Mouse (Mus musculus): ENCODE measurements around the gene RPS10-NUDT3. TPM values are rescaled to one million over a fixed set of nuclear protein-coding genes. Genes with fewer than 3 reads are reported as not detected.

Gene RPS10-NUDT3
- total RNA-seq, 1 experiment: not detected

DNA sequence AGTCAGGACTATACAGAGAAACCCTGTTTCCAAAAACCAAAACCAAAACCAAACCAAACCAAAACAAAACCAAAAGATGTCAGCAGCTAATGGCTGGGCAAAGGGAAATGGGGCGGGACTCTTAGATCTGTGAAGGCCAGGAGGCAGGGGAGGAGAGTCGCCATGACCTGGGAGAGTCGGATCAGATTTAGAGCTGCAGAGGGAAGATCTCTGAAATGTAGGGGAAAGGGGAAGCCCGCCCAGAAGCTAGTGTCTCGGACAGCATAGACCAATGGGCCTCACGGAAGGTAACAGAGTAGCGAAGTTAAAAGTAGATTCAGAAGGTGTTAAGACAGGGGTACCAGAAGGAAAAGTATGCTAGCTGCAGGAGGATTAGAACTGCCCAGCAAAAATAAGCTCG is 63.7 kb downstream of the RPS10-NUDT3 start:
- H3K9ac ChIP-seq (ENCODE audit: insufficient read depth, low read depth, low read length, poor library complexity, severe bottlenecking): no peak overlapping the region
- in situ Hi-C loops (cut with MboI; ENCODE audit: low sequenced_read_pairs in 2 of 2, unreplicated experiment in 2 of 2): no loop called here

DNA sequence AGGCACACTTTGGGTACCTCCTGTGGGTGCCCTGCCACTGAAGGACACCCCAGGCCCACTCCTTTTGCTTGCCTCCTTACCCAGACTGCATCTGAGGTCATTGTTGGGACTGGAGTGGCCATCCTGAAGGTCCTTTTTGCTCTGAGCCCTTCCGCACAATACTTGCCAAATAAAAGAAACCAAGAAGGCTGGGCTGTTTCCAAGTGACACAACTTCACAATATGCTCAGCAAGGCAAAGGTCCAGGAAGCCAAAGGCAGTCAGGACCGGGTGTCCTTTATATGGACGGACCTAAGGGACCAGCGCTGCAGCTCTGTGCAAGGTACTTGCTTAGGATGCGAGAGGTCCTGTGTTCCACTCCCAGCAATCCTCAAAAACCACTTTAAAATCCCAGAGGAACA is 66.8 kb downstream of the RPS10-NUDT3 start:
- in situ Hi-C loops (cut with MboI; ENCODE audit: low sequenced_read_pairs in 2 of 2, unreplicated experiment in 2 of 2): no loop called here
- H3K36me3 ChIP-seq (ENCODE audit: control insufficient read depth, insufficient read depth, low read length, poor library complexity, severe bottlenecking): peaks cover 4% of the 10 kb centered on the region
- no peak overlapping the region for H3K27ac ChIP-seq (ENCODE audit: insufficient read depth, low read depth, low read length, poor library complexity, severe bottlenecking)
- no peak overlapping the region for H3K9ac ChIP-seq (ENCODE audit: insufficient read depth, low read depth, low read length, poor library complexity, severe bottlenecking)
- H3K4me1 ChIP-seq (ENCODE audit: control insufficient read depth in 2 of 2, insufficient read depth in 2 of 2, low read length in 2 of 2, poor library complexity in 1 of 2): peaks cover 3 to 6% of the 10 kb centered on the region in 2 experiments; a peak in 3 of 4 replicates
- no peaks in the 10 kb centered on the region for H3K9me3 ChIP-seq (ENCODE audit: control insufficient read depth, insufficient read depth, low read depth, low read length)
- H3K4me3 ChIP-seq (ENCODE audit: insufficient read depth in 1 of 2, low read depth in 1 of 2, low read length in 2 of 2, poor library complexity in 1 of 2, severe bottlenecking in 1 of 2): no peak overlapping the region
- TF ChIP-seq HCFC1 (IDR thresholded peaks at IDR 0.05; ENCODE audit: borderline replicate concordance, insufficient read depth, low read length) (no peak), ZC3H11A (IDR thresholded peaks at IDR 0.05; ENCODE audit: borderline replicate concordance, low read depth, low read length) (no peak), MAFK (IDR thresholded peaks at IDR 0.05; ENCODE audit: insufficient read depth, low read depth, low read length) (no peak), ZNF384 (IDR thresholded peaks at IDR 0.05; ENCODE audit: low read depth, low read length) (no peak), CHD2 (IDR thresholded peaks at IDR 0.05; ENCODE audit: low read depth, low read length) (no peak)
- DNase-seq (ENCODE audit: low read depth, low spot score): no peak

More for the DNA sequence above, 63.7 kb downstream of the RPS10-NUDT3 start:
- DNase-seq (ENCODE audit: low read depth, low spot score): no peak
- Histone ChIP-seq H3K27ac (ENCODE audit: insufficient read depth, low read depth, low read length, poor library complexity, severe bottlenecking) (no peak overlapping the region), H3K9me3 (ENCODE audit: control insufficient read depth, insufficient read depth, low read depth, low read length) (no peaks in the 10 kb centered on the region), H3K4me1 (ENCODE audit: control insufficient read depth in 2 of 2, insufficient read depth in 2 of 2, low read length in 2 of 2, poor library complexity in 1 of 2) (peaks cover 0 to 2% of the 10 kb centered on the region in 2 experiments; a peak in 1 of 4 replicates), H3K36me3 (ENCODE audit: control insufficient read depth, insufficient read depth, low read length, poor library complexity, severe bottlenecking) (0 out of 2 replicates have a peak, but pooled peaks cover 4% of the 10 kb centered on the region), H3K4me3 (ENCODE audit: insufficient read depth in 1 of 2, low read depth in 1 of 2, low read length in 2 of 2, poor library complexity in 1 of 2, severe bottlenecking in 1 of 2) (no peak overlapping the region)
- TF ChIP-seq MAFK (IDR thresholded peaks at IDR 0.05; ENCODE audit: insufficient read depth, low read depth, low read length): no peak
- TF ChIP-seq ZNF384 (IDR thresholded peaks at IDR 0.05; ENCODE audit: low read depth, low read length): no peak
- no peak for TF ChIP-seq HCFC1 (IDR thresholded peaks at IDR 0.05; ENCODE audit: borderline replicate concordance, insufficient read depth, low read length)
- TF ChIP-seq CHD2 (IDR thresholded peaks at IDR 0.05; ENCODE audit: low read depth, low read length): no peak

DNA sequence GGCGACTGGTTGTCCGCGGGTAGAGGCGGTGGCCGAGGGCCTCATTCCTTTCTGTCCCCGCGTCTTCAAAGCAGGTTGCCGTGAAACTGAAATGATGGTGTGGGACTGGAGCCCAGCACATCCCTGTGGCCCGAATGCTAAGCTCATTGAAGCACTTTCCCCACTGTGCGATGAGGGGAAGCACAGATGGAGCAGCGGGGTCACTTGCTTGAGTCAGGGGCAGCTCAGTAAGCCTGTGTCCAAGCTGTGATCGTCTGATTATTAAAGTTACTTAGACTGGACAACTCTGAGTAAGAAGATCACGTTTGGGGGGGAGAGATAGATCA is 69.1 kb downstream of the RPS10-NUDT3 start:
- Histone ChIP-seq H3K4me1 (ENCODE audit: control insufficient read depth in 2 of 2, insufficient read depth in 2 of 2, low read length in 2 of 2, poor library complexity in 1 of 2) (peaks cover 7 to 10% of the 10 kb centered on the region in 2 experiments; a peak in 3 of 4 replicates), H3K36me3 (ENCODE audit: control insufficient read depth, insufficient read depth, low read length, poor library complexity, severe bottlenecking) (peaks cover 15% of the 10 kb centered on the region), H3K27ac (ENCODE audit: insufficient read depth, low read depth, low read length, poor library complexity, severe bottlenecking) (no peak overlapping the region; the same call in 1 of the 2 replicates), H3K9me3 (ENCODE audit: control insufficient read depth, insufficient read depth, low read depth, low read length) (no peaks in the 10 kb centered on the region), H3K4me3 (ENCODE audit: insufficient read depth in 1 of 2, low read depth in 1 of 2, low read length in 2 of 2, poor library complexity in 1 of 2, severe bottlenecking in 1 of 2) (peak overlapping the region; percentile 45 to 63), H3K9ac (ENCODE audit: insufficient read depth, low read depth, low read length, poor library complexity, severe bottlenecking) (peak overlapping the region; percentile 63)
- no peak for DNase-seq (ENCODE audit: low read depth, low spot score)
- TF ChIP-seq CHD2 (IDR thresholded peaks at IDR 0.05; ENCODE audit: low read depth, low read length) (no peak), HCFC1 (IDR thresholded peaks at IDR 0.05; ENCODE audit: borderline replicate concordance, insufficient read depth, low read length) (no peak), MAFK (IDR thresholded peaks at IDR 0.05; ENCODE audit: insufficient read depth, low read depth, low read length) (no peak), ZC3H11A (IDR thresholded peaks at IDR 0.05; ENCODE audit: borderline replicate concordance, low read depth, low read length) (no peak), ZNF384 (IDR thresholded peaks at IDR 0.05; ENCODE audit: low read depth, low read length) (no peak)
- in situ Hi-C loops (cut with MboI; ENCODE audit: low sequenced_read_pairs in 2 of 2, unreplicated experiment in 2 of 2): no loop called here

DNA sequence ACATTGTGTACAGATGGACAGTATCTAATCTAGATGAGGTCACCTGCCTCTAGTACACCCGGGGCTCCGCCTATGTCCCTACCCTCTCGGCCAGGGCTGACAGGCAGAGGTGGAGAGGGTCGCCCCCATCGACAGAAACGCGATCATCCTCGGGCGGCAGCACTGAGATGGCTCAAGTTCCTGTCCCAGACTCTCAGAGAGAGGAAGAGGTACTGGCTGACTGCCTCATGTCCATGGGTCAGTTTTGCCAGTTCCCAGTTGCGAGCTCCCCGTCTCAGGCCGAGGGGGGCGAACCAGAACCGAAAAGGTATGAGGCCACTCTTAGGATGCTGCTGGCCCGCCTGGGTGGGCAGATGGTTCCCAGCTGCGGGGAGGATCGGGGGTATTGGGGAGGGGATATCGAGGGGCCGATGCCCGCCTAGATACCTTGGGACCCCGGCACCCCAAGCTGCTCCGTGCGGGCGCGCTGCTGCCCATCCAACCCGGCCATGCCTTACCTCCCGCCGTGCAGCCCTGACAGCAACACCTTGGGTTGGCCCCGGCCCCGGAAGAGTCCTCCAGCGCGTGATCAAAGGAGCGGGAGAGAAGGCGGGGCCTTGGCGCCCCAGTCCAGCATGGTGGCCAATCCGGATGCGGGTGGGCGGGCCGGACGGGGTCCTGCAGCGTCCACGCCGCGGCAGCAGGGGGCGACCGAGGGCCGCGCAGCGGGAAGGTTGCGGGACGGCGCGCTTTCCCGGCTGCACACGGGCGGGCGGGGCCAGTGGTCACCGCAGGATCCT is 69.7 kb downstream of the RPS10-NUDT3 start, which contains the start of gene AI413582:
TSS of gene AI413582 (minus strand) at position 594 of the 779 bp plus-strand sequence.
- Histone ChIP-seq H3K36me3 (ENCODE audit: control insufficient read depth, insufficient read depth, low read length, poor library complexity, severe bottlenecking) (peaks cover 21% of the 10 kb centered on the region), H3K27ac (ENCODE audit: insufficient read depth, low read depth, low read length, poor library complexity, severe bottlenecking) (peak within 1 kb of the TSS; percentile 6; the same call in 1 of the 2 replicates), H3K4me3 (ENCODE audit: insufficient read depth in 1 of 2, low read depth in 1 of 2, low read length in 2 of 2, poor library complexity in 1 of 2, severe bottlenecking in 1 of 2) (peak within 1 kb of the TSS; percentile 69), H3K9me3 (ENCODE audit: control insufficient read depth, insufficient read depth, low read depth, low read length) (no peaks in the 10 kb centered on the region), H3K9ac (ENCODE audit: insufficient read depth, low read depth, low read length, poor library complexity, severe bottlenecking) (peak within 1 kb of the TSS; percentile 63), H3K4me1 (ENCODE audit: control insufficient read depth in 2 of 2, insufficient read depth in 2 of 2, low read length in 2 of 2, poor library complexity in 1 of 2) (peaks cover 7 to 10% of the 10 kb centered on the region in 2 experiments; a peak in 3 of 4 replicates)
- TF ChIP-seq ZNF384 (IDR thresholded peaks at IDR 0.05; ENCODE audit: low read depth, low read length): no peak
- TF ChIP-seq HCFC1 (IDR thresholded peaks at IDR 0.05; ENCODE audit: borderline replicate concordance, insufficient read depth, low read length): no peak
- no peak for TF ChIP-seq ZC3H11A (IDR thresholded peaks at IDR 0.05; ENCODE audit: borderline replicate concordance, low read depth, low read length)
- no peak for TF ChIP-seq CHD2 (IDR thresholded peaks at IDR 0.05; ENCODE audit: low read depth, low read length)
- no peak for TF ChIP-seq MAFK (IDR thresholded peaks at IDR 0.05; ENCODE audit: insufficient read depth, low read depth, low read length)
- DNase-seq (ENCODE audit: low read depth, low spot score): peak; percentile 87
- in situ Hi-C loops (cut with MboI; ENCODE audit: low sequenced_read_pairs in 2 of 2, unreplicated experiment in 2 of 2): no loop called here
